Mouse (Mus musculus): ENCODE measurements around the gene Gimap1. TPM values are rescaled to one million over a fixed set of nuclear protein-coding genes. Genes with fewer than 3 reads are reported as not detected.

The Gimap1 gene
- polyA plus RNA-seq, 1 experiment, result not detected

- peak within 1 kb of the TSS; percentile 12; the same call in 1 of the 2 replicates for H3K27ac ChIP-seq (ENCODE audit: insufficient read depth, low read depth, low read length)
- no peak within 1 kb of the TSS; the same call in 1 of the 2 replicates for H3K4me3 ChIP-seq (ENCODE audit: insufficient read depth, low read depth, low read length)
- 57% methylated on average over 16 of the region's 16 CpGs for WGBS
- H3K4me1 ChIP-seq (ENCODE audit: control insufficient read depth, insufficient read depth, low read length), result peaks cover 25% of the 10 kb centered on the region
- TF ChIP-seq POLR2A (IDR thresholded peaks at IDR 0.05; ENCODE audit: insufficient read depth, low read depth, low read length) (no peak), CTCF (IDR thresholded peaks at IDR 0.05; ENCODE audit: insufficient read depth, low read depth, low read length) (no peak)
Observed at GRCm38 (mm10) chr6:48745959-48746889, 7.4 kb downstream of the Gimap1 start, which contains the start of gene Gimap5. Gene Gimap5 (plus strand): TSS chr6:48746197.

- H3K4me1 ChIP-seq (ENCODE audit: control insufficient read depth, insufficient read depth, low read length), result peaks cover 17% of the 10 kb centered on the region
- no peak for TF ChIP-seq POLR2A (IDR thresholded peaks at IDR 0.05; ENCODE audit: insufficient read depth, low read depth, low read length)
- no peak for TF ChIP-seq CTCF (IDR thresholded peaks at IDR 0.05; ENCODE audit: insufficient read depth, low read depth, low read length)
- no peak overlapping the region for H3K4me3 ChIP-seq (ENCODE audit: insufficient read depth, low read depth, low read length)
- 79% methylated on average over 7 of the region's 7 CpGs for WGBS
- no peak overlapping the region for H3K27ac ChIP-seq (ENCODE audit: insufficient read depth, low read depth, low read length)
Observed at GRCm38 (mm10) chr6:48747091-48747966, 8.5 kb downstream of the Gimap1 start.

- no peak for TF ChIP-seq CTCF (IDR thresholded peaks at IDR 0.05; ENCODE audit: insufficient read depth, low read depth, low read length)
- no peak for TF ChIP-seq POLR2A (IDR thresholded peaks at IDR 0.05; ENCODE audit: insufficient read depth, low read depth, low read length)
- H3K4me1 ChIP-seq (ENCODE audit: control insufficient read depth, insufficient read depth, low read length), result 0 out of 2 replicates have a peak, but pooled peaks cover 3% of the 10 kb centered on the region
- no peak overlapping the region for H3K4me3 ChIP-seq (ENCODE audit: insufficient read depth, low read depth, low read length)
- WGBS, result 36% methylated on average over 7 of the region's 7 CpGs
- no peak overlapping the region for H3K27ac ChIP-seq (ENCODE audit: insufficient read depth, low read depth, low read length)
Observed at GRCm38 (mm10) chr6:48763567-48764270, 24.9 kb downstream of the Gimap1 start.

GRCm38 (mm10) chr6:48764496-48764895 lies 25.6 kb downstream of the Gimap1 start:
- whole genome bisulfite sequencing, result 87% methylated on average over 10 of the region's 10 CpGs

GRCm38 (mm10) chr6:48768178-48768869 lies 29.5 kb downstream of the Gimap1 start:
- no peak for TF ChIP-seq POLR2A (IDR thresholded peaks at IDR 0.05; ENCODE audit: insufficient read depth, low read depth, low read length)
- TF ChIP-seq CTCF (IDR thresholded peaks at IDR 0.05; ENCODE audit: insufficient read depth, low read depth, low read length), result no peak
- 77% methylated on average over 9 of the region's 9 CpGs for WGBS
- Histone ChIP-seq H3K4me1 (ENCODE audit: control insufficient read depth, insufficient read depth, low read length) (peaks cover 5% of the 10 kb centered on the region; the same call in 1 of the 2 replicates), H3K4me3 (ENCODE audit: insufficient read depth, low read depth, low read length) (no peak overlapping the region), H3K27ac (ENCODE audit: insufficient read depth, low read depth, low read length) (no peak overlapping the region)

More at GRCm38 (mm10) chr6:48764496-48764895, 25.6 kb downstream of the Gimap1 start:
- H3K4me3 ChIP-seq (ENCODE audit: insufficient read depth, low read depth, low read length), result no peak overlapping the region
- TF ChIP-seq POLR2A (IDR thresholded peaks at IDR 0.05; ENCODE audit: insufficient read depth, low read depth, low read length) (no peak), CTCF (IDR thresholded peaks at IDR 0.05; ENCODE audit: insufficient read depth, low read depth, low read length) (no peak)
- H3K27ac ChIP-seq (ENCODE audit: insufficient read depth, low read depth, low read length), result no peak overlapping the region
- 0 out of 2 replicates have a peak, but pooled peaks cover 3% of the 10 kb centered on the region for H3K4me1 ChIP-seq (ENCODE audit: control insufficient read depth, insufficient read depth, low read length)

- H3K4me1 ChIP-seq (ENCODE audit: control insufficient read depth, insufficient read depth, low read length), result peaks cover 5% of the 10 kb centered on the region; the same call in 1 of the 2 replicates
- H3K4me3 ChIP-seq (ENCODE audit: insufficient read depth, low read depth, low read length), result no peak overlapping the region
- TF ChIP-seq POLR2A (IDR thresholded peaks at IDR 0.05; ENCODE audit: insufficient read depth, low read depth, low read length), result no peak
- no peak for TF ChIP-seq CTCF (IDR thresholded peaks at IDR 0.05; ENCODE audit: insufficient read depth, low read depth, low read length)
- H3K27ac ChIP-seq (ENCODE audit: insufficient read depth, low read depth, low read length), result no peak overlapping the region
- WGBS, result 90% methylated on average over 3 of the region's 3 CpGs
Observed at GRCm38 (mm10) chr6:48768933-48769332, 30.1 kb downstream of the Gimap1 start.

- H3K4me1 ChIP-seq (ENCODE audit: control insufficient read depth, insufficient read depth, low read length), result peaks cover 2% of the 10 kb centered on the region; the same call in 1 of the 2 replicates
- TF ChIP-seq CTCF (IDR thresholded peaks at IDR 0.05; ENCODE audit: insufficient read depth, low read depth, low read length) (no peak), POLR2A (IDR thresholded peaks at IDR 0.05; ENCODE audit: insufficient read depth, low read depth, low read length) (no peak)
- no peak within 1 kb of the TSS for H3K27ac ChIP-seq (ENCODE audit: insufficient read depth, low read depth, low read length)
- no peak within 1 kb of the TSS for H3K4me3 ChIP-seq (ENCODE audit: insufficient read depth, low read depth, low read length)
- WGBS, result 95% methylated on average over 3 of the region's 3 CpGs
Observed at GRCm38 (mm10) chr6:48770696-48771095, 31.8 kb downstream of the Gimap1 start, which contains the start of gene Gimap3. Gene Gimap3 (minus strand): TSS chr6:48770851.

All from olfactory bulb, adult 2 months (tissue).